Mouse (Mus musculus) right cerebral cortex, postnatal 25 days (tissue): ENCODE data around the gene Kif13a.

Experiments used
- DNase-seq: peaks from one replicate; pipeline ENCODE4 v3.0.0; 2022

Gene Kif13a

DNA sequence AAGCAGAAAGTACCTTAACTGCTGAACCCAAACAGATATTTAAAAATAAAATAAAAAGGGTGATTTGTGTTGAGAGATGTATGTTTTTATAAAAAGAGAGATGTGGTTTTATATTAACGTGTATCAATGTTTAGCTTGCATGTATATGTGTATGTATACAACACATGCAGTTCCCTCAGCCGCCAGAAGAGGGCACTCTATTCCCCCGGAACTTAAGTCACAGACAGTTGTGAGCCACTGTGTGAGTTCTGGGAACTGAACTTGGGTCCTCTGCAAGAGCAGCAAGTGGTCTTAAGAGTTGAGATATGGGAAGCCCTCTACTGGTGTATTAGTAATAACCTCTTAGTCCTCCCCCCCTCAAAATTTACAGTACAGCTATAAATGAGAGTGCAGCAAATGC lies 96.7 kb downstream of the Kif13a start:
- no peak for DNase-seq

DNA sequence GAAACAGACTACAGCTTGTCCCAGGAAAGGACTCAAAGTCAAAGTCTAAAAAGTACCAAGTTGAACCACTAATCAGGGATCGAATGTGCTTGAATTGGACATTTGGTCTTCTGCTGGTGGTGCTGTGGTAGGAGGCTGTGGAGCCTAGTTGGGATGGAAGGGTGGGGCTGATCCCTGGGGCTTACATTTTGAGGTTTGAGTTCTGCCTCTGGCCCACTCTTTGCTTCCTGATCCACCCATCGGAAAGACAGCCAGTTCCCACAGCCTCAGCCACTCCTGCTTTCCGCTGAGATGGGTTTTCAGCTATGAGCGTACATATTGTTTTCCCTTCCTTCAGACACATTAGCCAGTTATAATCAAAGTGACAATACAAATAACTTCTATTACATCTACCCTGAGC lies 106.4 kb downstream of the Kif13a start:
- no peak for DNase-seq

DNA sequence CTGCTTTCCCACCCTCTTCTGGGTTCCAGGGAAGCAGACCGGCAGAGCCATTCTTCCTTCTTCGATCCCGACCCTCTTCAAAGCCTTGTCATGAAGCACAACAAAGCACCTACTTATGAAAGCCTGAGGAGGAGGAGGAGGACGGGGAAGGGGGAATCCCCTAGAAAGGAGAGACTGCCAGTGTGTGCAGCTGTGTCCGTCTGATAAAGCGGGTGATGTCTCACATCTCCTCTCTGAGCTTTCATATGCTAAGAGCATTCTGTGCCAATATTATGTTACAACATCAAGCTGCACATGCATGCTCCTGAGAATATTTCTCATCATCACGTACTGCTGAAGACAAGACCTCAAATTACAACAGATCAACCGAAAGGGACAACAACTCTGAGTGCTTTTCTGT lies 107.5 kb downstream of the Kif13a start:
- DNase-seq = no peak

DNA sequence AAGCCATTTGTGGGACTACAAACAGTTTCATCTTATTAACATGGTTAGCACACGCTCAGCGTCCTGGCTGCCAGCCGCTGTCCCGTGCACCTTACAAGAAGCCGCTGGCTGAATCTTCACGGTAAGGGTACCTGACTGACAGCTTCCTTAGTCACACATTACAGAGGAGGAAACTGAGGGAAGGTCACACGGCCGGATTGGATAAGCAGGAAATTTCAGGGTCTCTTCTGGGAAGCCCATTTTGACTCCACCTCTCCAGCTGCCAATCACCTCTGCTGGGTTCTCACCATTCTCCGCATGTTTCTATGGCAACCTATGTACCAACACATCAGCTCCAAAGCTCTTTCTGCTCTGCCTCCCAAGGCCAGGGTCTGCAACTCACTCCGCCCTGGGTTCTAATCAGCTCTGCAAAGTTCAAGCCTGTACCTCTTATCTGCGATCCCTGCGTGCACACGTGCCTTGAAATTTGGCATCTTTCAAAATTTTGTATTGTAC lies 109.9 kb downstream of the Kif13a start:
- DNase-seq = no peak

DNA sequence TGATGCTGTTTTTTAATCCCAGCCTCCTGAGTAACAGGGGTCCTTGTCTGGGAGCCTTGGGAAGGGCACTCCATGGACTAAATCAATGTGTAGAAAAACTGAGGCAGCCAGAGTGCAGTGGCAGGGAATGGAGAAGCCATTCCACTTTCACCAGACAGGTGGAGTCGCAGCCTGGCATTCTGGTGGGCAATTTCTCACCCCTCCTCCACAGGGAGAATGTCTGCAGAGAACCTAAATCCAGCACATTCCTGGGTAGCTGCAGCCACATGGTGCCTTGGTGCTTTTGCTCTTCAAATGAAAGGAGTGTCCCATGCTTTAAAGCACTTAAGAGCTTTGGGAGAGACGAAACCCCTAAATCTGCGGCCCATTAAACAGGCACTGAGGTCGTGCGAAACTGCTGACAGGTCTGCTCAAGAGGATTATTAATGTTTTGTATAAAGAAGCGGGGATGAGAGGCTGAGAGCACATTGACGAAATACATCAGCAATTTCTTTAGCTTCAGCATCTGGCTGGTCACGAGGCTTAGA lies 110.4 kb downstream of the Kif13a start:
- DNase-seq = no peak

DNA sequence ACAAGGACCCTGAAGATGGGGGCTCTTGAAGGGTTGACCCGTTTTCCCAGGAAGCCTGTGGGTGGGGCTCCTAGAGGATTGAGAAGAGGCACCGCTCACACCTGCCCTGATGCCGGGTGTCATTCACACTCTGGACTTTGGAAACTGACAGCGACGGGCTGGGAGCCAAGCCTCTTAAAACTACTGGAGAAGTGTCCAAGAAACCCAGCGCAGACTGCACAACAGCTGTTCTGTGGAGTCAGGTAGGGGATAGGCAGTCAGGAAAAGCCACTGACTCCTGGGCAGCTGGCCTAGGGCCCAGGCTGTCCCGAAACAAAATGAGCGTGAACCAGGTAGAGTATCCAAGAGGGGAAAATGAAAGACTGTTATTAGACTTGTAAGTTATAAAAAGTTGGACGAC lies 111.3 kb downstream of the Kif13a start:
- no peak for DNase-seq

DNA sequence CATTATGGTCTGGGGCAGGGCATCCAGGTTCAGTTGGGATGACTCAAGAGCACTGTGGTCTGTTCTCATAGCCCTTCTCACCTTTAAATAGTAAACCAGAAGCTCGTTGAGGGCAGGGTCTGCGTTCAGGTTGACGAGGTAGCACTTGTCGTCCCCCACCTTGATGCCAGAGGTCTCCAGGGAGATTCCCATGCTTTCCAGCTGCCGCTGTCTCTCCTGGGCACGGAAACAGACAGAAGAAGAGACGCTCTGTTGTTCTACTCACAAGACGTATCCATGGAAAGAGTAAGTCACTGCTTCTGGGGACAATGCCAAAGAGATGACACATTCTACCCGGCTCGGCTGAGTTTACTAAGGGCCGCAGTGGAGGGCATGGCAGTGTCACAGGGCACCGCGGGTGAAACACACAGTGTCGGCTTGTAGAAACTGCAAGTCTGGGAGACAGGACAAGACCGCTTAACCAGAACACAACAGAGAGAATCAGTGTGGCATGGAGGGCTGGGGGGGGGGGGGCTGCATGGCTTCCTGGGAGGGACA lies 117.0 kb downstream of the Kif13a start:
- no peak for DNase-seq

DNA sequence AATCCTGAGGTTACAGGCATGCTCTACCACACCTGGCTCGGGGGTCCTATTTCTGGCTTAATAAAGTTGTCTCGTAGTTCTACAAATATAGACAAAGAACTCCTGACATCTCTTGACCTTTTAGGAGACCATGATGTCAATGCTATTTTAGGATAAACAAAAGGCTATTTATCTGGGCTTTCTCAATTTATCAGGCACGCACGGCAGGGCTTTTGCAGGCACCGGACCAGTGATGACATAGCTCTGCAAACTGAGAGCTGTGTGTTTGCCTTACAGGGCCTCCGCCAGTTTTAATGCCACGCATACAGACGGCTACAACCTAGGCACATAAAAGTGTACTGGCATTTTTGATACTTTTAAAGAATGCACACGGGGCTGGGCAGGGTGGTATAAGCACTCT lies 118.0 kb downstream of the Kif13a start:
- no peak for DNase-seq

DNA sequence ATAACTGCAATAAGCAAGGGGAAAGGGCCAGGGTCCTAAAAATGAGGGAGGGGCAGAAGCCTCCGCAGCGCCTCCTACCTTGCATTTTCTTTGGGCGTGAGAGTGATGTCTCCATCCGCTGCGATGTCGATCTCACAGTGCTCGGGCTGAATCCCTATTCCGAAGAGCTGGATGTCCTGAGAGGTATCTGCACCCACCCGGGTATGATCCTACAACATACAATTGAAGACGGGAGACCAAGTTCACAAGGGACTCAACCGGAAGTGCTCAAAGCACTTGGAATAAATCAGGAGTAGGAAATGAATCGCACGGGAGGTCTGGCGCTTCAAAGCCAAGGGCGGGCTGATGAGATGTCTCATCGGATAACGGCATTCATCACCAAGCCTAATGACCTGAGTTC lies 119.1 kb downstream of the Kif13a start:
- DNase-seq = no peak

DNA sequence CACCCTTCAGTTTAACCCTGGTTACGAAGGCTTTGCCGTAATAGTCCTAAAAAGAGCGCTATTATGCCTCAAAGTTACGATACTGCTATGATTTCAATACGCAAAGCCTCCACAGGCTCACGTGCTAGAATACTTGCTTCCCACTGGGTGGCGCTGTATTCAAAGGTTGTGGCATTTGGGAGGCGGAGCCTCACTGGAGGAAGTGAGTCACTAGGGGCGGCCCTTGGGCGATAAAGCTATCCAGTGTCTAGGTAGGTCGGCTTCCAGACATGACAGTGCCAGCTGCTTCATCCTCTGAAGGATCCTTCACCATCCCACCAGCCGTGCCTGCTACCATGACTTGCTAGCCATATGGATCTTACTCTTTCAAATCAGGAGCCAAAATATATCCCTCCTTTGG lies 119.6 kb downstream of the Kif13a start:
- no peak for DNase-seq

DNA sequence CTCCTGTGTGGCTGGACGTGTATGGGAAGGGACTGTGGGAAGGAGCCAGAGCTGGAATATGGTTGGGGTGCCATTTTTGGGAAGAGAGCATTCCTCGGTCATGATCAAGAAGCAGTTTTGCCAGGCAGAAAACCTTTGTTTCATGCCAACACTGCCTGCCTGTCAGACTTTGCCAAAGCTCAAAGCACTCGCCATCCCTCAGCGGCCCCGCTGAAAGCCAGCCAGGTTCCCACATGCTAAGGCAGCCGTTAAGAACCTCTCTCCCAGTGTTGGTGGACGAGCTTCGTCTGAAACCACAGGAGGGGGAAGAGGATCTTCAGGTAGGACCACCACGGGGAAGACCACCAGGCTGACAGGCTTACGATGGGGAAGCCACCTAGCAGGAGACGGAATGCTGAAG lies 121.8 kb downstream of the Kif13a start:
- DNase-seq = no peak

DNA sequence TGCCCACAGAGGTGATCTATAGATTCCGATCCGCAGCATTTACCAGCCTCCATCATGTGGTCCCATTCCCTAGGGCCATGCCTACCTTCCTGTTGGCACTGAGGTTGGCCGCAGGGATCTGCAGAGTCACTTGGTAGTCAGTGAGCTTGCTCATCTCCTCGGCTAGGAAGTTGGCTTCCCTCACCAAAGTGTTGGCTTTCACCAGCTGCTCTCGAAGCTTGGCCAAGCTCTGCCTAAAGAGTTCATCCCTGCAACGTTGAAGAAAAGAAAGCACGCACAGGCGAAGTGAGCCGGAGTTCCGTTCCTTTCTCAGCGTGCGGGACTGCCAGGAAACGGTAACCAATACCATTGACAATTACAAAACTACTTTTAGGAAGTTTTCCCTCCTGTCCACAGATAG lies 128.5 kb downstream of the Kif13a start:
- DNase-seq = no peak

DNA sequence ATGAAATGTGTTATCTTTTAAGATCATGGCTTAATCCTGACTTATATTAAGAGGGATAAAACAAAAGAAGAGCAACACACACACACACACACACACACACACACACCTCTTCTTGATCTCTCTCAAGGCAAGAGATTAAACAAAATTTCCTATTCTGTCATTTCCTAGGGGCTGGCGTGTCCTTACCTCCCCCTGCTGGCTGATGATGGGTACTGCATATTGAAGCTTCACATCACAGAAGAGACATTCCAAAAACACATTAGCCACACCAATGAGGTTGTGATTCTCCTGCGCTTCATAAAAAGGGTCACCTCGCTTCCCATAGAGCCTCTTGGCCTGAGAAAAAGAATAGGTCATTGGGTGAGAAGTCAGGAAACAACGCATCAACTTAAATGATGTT lies 131.5 kb downstream of the Kif13a start:
- peak; percentile 38 for DNase-seq

DNA sequence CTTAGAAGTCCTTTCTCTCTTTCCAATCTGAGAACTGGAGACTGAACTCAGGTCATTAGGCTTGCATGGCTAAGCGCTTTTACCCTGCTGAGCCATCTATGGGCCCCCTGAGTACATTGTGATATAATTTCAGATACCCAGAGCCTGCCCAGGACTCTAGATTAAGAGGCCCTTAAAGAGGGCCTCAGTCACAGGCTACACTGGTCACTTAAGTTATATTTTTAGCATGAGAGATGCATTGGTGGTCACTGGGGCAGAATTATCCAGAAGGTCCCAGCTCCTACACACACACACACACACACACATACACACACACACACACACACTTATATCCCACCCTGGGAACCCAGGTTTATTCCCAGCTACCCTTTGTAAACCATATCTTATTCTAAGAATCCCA lies 133.3 kb downstream of the Kif13a start:
- no peak for DNase-seq

DNA sequence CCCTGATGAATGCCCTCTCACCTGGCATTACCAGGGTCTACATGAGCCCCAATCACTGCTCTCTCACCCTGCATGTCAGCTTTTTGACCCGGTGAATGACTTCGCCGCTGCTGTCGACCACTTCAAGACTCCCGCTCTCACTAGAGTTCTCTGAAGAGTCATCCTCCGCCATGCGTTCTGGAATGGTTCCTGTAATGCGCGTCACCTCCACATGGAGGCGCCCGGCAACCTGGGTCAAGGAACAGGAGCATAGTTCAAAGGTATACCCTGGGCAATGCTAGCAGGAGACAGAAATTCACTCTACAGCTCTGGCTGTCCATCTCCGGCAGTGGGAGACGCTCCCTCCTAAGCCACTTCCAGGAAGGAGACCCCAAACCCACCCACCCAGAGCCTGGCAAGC lies 135.8 kb downstream of the Kif13a start:
- DNase-seq = no peak

DNA sequence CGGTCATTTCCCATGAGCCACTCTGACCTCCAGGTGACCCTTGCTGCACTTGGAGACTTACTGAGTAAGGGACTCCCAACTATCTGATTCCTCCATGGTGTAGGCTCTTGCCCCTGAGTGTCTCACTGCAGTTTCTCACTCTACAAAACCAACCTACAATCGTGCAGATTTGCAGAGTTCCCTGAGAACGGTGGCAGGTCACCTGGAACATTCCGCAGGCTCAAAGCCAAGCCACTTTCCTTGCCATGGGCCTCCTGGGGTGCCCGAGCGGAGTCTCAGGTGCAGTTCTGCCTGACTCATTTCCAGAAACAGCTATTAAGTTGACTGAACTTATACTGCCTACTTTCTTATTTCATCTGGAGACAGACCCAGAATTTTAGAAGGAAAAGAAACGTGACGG lies 141.2 kb downstream of the Kif13a start:
- no peak for DNase-seq

DNA sequence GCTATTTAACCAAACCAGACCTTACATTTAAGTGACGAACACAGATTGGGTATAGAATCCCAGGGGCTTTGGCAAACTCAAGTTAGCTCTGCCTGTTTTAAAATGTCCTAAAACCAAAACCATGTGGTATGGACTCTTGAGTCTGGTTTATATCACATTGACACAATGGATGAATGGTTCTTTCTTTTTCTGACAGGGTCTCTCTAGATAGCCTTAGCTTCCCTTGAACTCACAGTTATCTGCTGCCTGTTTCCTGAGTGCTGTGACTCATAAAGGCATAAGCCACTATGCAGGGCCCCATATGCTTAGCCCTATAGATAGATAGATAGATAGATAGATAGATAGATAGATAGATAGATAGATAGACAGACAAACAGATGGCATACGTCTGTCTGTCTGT lies 142.8 kb downstream of the Kif13a start:
- DNase-seq = no peak

DNA sequence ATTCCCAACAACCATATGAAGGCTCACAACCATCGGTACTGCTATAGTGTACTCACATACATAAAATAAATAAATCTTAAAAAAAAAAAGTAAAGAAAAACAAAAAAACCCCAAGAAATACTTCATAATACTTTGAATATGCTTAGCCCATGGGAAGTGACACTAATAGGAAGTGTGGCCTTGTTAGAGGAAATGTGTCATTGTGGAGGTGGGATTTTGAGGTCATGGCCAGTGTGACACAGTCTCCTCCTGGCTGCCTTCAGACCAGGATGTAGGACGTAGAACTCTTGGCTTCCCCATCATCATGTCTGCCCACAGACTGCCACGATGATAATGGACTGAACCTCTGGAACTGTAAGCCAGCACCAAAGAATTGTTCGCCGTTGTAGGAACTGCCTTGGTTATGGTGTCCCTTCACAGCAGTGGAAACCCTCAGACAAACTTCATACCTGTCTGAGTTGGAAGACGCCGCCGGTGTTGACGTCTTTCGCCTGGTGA lies 143.6 kb downstream of the Kif13a start:
- DNase-seq = no peak

DNA sequence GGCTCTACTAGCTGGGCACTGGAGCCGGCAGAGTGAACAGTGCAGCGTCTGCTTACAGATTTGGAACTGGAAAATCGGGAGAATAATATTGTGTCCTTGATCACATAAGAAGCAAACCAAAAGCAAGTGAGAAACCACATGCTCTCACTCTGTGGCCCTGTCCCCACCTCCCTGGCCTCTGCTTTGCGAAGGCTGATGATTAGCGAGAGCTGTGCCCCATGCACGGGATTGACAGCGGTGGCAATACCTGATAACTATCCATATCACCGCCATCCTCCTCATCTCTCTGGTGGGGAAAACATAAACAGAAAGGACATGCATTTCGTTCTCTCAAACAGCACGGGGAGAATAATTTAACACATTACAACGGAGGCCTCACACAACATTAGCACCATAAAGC lies 149.3 kb downstream of the Kif13a start:
- DNase-seq = no peak

DNA sequence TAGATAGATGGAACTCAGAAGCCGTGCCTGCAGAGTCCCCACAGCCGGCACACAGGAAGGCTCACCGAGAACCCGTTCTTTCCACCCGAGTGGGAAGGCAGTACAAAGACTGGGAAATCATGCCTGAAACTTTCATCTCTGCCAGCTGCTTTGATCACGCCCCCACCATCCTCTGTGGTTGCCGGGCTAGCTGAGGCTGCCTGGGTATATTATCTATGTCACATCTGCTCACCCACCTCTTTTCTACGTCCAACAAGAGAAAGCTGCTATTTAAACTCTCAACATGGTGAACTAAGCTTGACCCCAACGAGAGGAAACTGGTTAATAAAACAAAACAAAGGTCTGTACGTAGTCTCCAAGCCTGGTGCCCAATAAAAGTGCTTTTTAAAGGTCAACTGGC lies 149.8 kb downstream of the Kif13a start:
- no peak for DNase-seq

DNA sequence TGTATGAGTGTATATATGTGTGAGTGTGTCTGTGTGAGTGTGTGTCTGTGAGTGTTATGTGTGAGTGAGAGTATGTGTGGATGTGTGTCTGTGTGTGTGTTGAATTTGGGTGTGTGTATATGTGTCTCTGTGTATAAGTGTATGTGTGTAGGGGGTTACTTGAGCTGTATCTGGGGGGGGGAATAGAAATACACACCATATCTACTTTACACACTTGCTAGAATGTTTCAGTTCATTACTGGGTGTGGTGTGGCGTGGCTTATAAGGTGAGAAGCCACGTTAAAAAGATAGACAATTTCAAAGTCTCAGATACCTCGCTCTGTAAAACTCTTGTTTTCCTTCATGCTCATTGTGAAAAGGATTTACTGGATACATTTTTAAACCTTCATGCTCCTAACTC lies 152.2 kb downstream of the Kif13a start:
- no peak for DNase-seq

DNA sequence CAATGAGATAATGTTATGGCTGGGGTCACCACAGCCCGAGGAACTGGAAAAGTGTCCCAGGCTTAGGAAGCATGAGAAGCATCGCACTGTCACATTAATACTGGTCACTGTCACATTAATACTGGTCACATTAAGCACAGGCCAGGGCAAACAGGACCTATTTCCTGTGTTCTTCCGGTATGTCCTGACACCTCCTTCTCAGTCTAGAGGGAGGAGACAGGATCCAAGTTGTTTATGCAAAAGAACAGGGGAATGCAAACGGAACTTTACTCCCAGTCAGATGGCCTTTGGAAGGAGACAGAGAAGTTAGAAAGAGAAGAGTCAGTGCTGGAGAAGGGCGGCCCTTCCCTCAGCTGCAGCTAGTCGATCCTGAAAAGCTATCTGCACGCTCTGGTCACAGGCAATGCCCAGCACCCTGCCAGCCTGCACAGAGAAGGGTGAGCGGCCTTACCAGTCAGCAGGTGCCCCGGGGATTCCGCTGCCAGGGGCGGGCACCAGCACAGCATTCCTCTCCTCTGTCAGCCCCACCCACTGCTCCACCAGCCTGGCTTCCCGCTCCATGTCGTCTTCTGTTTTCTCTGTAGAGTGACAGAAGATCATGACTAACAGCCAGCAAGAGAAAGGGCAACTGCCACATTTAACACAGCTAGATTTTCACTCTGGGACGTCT lies 152.9 kb downstream of the Kif13a start:
- no peak for DNase-seq

DNA sequence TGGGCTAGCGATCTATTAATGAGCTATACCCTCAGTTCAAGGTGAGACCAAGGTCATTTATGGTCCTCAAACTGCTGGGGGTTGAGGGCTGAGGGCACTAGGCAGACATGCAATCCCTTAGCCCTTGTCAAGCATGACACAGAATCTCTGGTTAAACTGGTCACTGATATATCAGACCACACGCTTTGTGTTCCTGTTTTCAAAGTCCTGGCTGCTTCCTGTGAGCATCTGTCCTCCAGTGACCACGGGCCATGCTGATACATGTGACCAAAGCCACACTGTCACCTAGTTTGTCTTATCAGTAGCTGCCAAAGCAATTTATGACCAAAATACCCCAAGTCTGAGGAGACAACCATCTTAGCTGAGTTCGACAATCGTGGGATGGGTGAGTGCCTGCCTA lies 154.7 kb downstream of the Kif13a start:
- no peak for DNase-seq

DNA sequence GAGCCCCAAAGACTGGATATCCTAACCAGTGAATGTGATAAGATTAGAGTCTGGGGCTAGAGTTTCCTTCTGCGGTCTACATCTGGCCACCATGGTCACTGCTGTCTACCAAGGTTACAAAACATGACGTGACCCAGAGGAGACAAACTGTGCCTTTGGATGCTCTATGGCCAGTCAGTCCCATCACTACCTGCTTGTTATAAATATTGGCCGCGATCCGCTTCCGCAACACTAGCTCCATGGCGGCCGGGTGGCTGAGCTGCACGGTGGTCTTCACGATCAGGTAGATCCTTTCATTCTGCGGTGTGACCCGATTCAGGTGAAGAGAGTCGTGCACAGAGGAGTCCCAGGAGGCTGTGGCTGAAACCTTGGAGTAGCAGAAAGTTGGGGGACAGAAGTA lies 157.1 kb downstream of the Kif13a start:
- DNase-seq = no peak

DNA sequence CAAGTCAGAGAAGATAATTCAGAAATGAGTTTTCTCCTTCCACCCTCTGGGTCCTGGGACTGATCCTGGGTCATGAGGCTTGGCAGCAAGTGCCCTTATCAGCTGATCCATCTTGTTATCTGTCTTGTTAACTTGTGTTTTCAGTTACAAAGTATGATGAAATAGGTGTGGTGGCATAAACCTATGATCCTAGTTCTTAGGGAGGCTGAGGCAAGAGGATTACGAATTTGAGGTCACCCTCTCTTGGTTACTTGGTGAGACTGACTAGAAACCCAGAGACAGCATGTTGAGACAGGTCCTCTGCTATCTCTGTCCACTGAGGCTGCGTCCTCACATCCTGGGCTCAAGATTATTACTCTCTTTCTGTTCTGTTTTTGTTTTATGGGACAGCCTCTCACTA lies 164.3 kb downstream of the Kif13a start:
- DNase-seq = no peak
